Mouse (Mus musculus): ENCODE data around the gene Ubr2.

- TF ChIP-seq ZNF384 (IDR thresholded peaks at IDR 0.05; ENCODE audit: low read depth, low read length) = no peak
- TF ChIP-seq CHD2 (IDR thresholded peaks at IDR 0.05; ENCODE audit: low read depth, low read length) = no peak
- TF ChIP-seq ZC3H11A (IDR thresholded peaks at IDR 0.05; ENCODE audit: borderline replicate concordance, low read depth, low read length) = no peak
- no peak for TF ChIP-seq MAFK (IDR thresholded peaks at IDR 0.05; ENCODE audit: insufficient read depth, low read depth, low read length)
Observed at GRCm38 (mm10) chr17:47002401-47002800, 8.0 kb downstream of the Ubr2 start.

All from ES-E14 (cell line).